Mouse (Mus musculus) embryonic facial prominence, embryonic 10.5 days (tissue): ENCODE data around the gene Retreg1. TPM values are rescaled to one million over a fixed set of nuclear protein-coding genes. Genes with fewer than 3 reads are reported as not detected.

Source experiments
- DNase-seq: peaks from one replicate; pipeline ENCODE4 v3.0.0-alpha.2; 2017; ENCODE audit warnings: low spot score
- H3K27ac ChIP-seq: fragments of 300-500 bp; sonication (generic); replicated peaks from 2 replicates; pipeline ENCODE4 v1.5.1; 2016; ENCODE audit warnings: mild to moderate bottlenecking
- H3K27me3 ChIP-seq: fragments of 300-500 bp; sonication (generic); replicated peaks from 2 replicates; pipeline ENCODE4 v1.6.1; 2016; ENCODE audit warnings: low read depth, mild to moderate bottlenecking; ENCODE audit not compliant: poor library complexity, severe bottlenecking
- H3K36me3 ChIP-seq: fragments of 300-500 bp; sonication (generic); replicated peaks from 2 replicates; pipeline ENCODE4 v1.6.1; 2016; ENCODE audit warnings: mild to moderate bottlenecking, moderate library complexity
- H3K4me1 ChIP-seq: fragments of 300-500 bp; sonication (generic); 2 replicates; pipeline ENCODE4 v1.6.1; 2016
- H3K4me3 ChIP-seq: fragments of 300-500 bp; sonication (generic); 2 replicates; pipeline ENCODE4 v1.5.1; 2016; ENCODE audit warnings: mild to moderate bottlenecking, moderate library complexity
- H3K9me3 ChIP-seq: fragments of 300-500 bp; sonication (generic); 2 replicates; pipeline ENCODE4 v1.6.1; 2016; ENCODE audit warnings: mild to moderate bottlenecking
- WGBS: fragments of 180-500 bp; shearing (Covaris S2); methylation state at CpG from one replicate; pipeline ENCODE4 v1.1.7; 2016; 5-methylcytosine and 5-hydroxymethylcytosine counted together
- polyA plus RNA-seq: library from polyadenylated mRNA; unstranded; fragments of >200 nt; fragmentation: Nextera tagmentation; extraction: Ambion mirVana; gene quantifications from 2 replicates; pipeline ENCODE4 v1.2.1, GENCODE M21; 2016

Retreg1 gene
- polyA plus RNA-seq, 1 experiment from 2014 or later, result 2.5 TPM

GRCm38 (mm10) chr15:25842462-25843085 lies 406 bp upstream of the Retreg1 start:
- WGBS, result 9% methylated on average over 16 of the region's 16 CpGs
- Histone ChIP-seq H3K36me3 (no peaks in the 10 kb centered on the region), H3K27ac (peak overlapping the region; percentile 84), H3K4me1 (peaks cover 20% of the 10 kb centered on the region), H3K27me3 (peaks cover 38% of the 10 kb centered on the region), H3K9me3 (peaks cover under 1% of the 10 kb centered on the region; the same call in 1 of the 2 replicates), H3K4me3 (peak overlapping the region; percentile 86)
- peak; percentile 23 for DNase-seq

GRCm38 (mm10) chr15:25844013-25844570 lies 1.1 kb downstream of the Retreg1 start:
- H3K36me3 ChIP-seq, result no peaks in the 10 kb centered on the region
- 10% methylated on average over 11 of the region's 11 CpGs for WGBS
- DNase-seq, result no peak
- no peak overlapping the region for H3K27ac ChIP-seq
- H3K9me3 ChIP-seq, result no peaks in the 10 kb centered on the region
- H3K4me1 ChIP-seq, result peaks cover 20% of the 10 kb centered on the region
- H3K27me3 ChIP-seq, result peaks cover 38% of the 10 kb centered on the region
- H3K4me3 ChIP-seq, result peak overlapping the region; percentile 86

GRCm38 (mm10) chr15:25844771-25845170 lies 1.8 kb downstream of the Retreg1 start:
- Histone ChIP-seq H3K27me3 (peaks cover 38% of the 10 kb centered on the region), H3K4me3 (no peak overlapping the region), H3K27ac (no peak overlapping the region), H3K4me1 (peaks cover 20% of the 10 kb centered on the region), H3K9me3 (peaks cover 4% of the 10 kb centered on the region; the same call in 1 of the 2 replicates), H3K36me3 (no peaks in the 10 kb centered on the region)
- 54% methylated on average over 4 of the region's 4 CpGs for WGBS
- DNase-seq, result no peak

GRCm38 (mm10) chr15:25847576-25848168 lies 4.7 kb downstream of the Retreg1 start:
- H3K36me3 ChIP-seq, result no peaks in the 10 kb centered on the region
- H3K4me3 ChIP-seq, result no peak overlapping the region
- peaks cover 4% of the 10 kb centered on the region; the same call in 1 of the 2 replicates for H3K9me3 ChIP-seq
- H3K27me3 ChIP-seq, result peaks cover 18% of the 10 kb centered on the region
- peaks cover 17% of the 10 kb centered on the region for H3K4me1 ChIP-seq
- DNase-seq, result no peak
- H3K27ac ChIP-seq, result no peak overlapping the region
- WGBS, result 92% methylated on average over 1 of the region's 1 CpGs

- no peak overlapping the region for H3K27ac ChIP-seq
- H3K27me3 ChIP-seq, result no peaks in the 10 kb centered on the region
- no peak for DNase-seq
- H3K4me1 ChIP-seq, result peaks cover 21% of the 10 kb centered on the region
- no peaks in the 10 kb centered on the region for H3K36me3 ChIP-seq
- WGBS, result 66% methylated on average over 11 of the region's 11 CpGs
- peaks cover 4% of the 10 kb centered on the region; the same call in 1 of the 2 replicates for H3K9me3 ChIP-seq
- no peak overlapping the region for H3K4me3 ChIP-seq
Observed at GRCm38 (mm10) chr15:25850552-25850951, 7.6 kb downstream of the Retreg1 start.

- Histone ChIP-seq H3K4me3 (no peak overlapping the region), H3K36me3 (no peaks in the 10 kb centered on the region), H3K27ac (no peak overlapping the region), H3K27me3 (no peaks in the 10 kb centered on the region), H3K4me1 (peaks cover 31% of the 10 kb centered on the region), H3K9me3 (peaks cover 2% of the 10 kb centered on the region; the same call in 1 of the 2 replicates)
- WGBS, result 52% methylated on average over 18 of the region's 18 CpGs
- DNase-seq, result peak; percentile 18
Observed at GRCm38 (mm10) chr15:25854270-25854904, 11.4 kb downstream of the Retreg1 start.

- Histone ChIP-seq H3K27ac (no peak overlapping the region), H3K27me3 (no peaks in the 10 kb centered on the region), H3K4me3 (no peak overlapping the region), H3K36me3 (no peaks in the 10 kb centered on the region), H3K4me1 (peaks cover 29% of the 10 kb centered on the region), H3K9me3 (no peaks in the 10 kb centered on the region)
- 65% methylated on average over 12 of the region's 12 CpGs for WGBS
- DNase-seq, result no peak
Observed at GRCm38 (mm10) chr15:25858611-25859058, 15.7 kb downstream of the Retreg1 start.

GRCm38 (mm10) chr15:25859469-25859868 lies 16.5 kb downstream of the Retreg1 start:
- H3K9me3 ChIP-seq, result no peaks in the 10 kb centered on the region
- H3K4me1 ChIP-seq, result peaks cover 21% of the 10 kb centered on the region
- H3K27me3 ChIP-seq, result no peaks in the 10 kb centered on the region
- no peak overlapping the region for H3K27ac ChIP-seq
- WGBS, result 55% methylated on average over 3 of the region's 3 CpGs
- no peaks in the 10 kb centered on the region for H3K36me3 ChIP-seq
- H3K4me3 ChIP-seq, result no peak overlapping the region
- no peak for DNase-seq

GRCm38 (mm10) chr15:25861900-25862299 lies 18.9 kb downstream of the Retreg1 start:
- H3K4me1 ChIP-seq, result peaks cover 10% of the 10 kb centered on the region
- no peak overlapping the region for H3K4me3 ChIP-seq
- H3K27me3 ChIP-seq, result no peaks in the 10 kb centered on the region
- H3K36me3 ChIP-seq, result no peaks in the 10 kb centered on the region
- no peak for DNase-seq
- H3K27ac ChIP-seq, result no peak overlapping the region
- no peaks in the 10 kb centered on the region for H3K9me3 ChIP-seq
- WGBS, result 90% methylated on average over 7 of the region's 7 CpGs

- Histone ChIP-seq H3K36me3 (no peaks in the 10 kb centered on the region), H3K4me3 (no peak overlapping the region), H3K27me3 (no peaks in the 10 kb centered on the region), H3K27ac (no peak overlapping the region), H3K4me1 (no peaks in the 10 kb centered on the region), H3K9me3 (no peaks in the 10 kb centered on the region)
- WGBS, result 84% methylated on average over 3 of the region's 3 CpGs
- DNase-seq, result no peak
Observed at GRCm38 (mm10) chr15:25865605-25866004, 22.6 kb downstream of the Retreg1 start.

GRCm38 (mm10) chr15:25866106-25866505 lies 23.1 kb downstream of the Retreg1 start:
- Histone ChIP-seq H3K4me3 (no peak overlapping the region), H3K4me1 (no peaks in the 10 kb centered on the region), H3K27ac (no peak overlapping the region), H3K27me3 (no peaks in the 10 kb centered on the region), H3K36me3 (no peaks in the 10 kb centered on the region), H3K9me3 (no peaks in the 10 kb centered on the region)
- 89% methylated on average over 6 of the region's 6 CpGs for WGBS
- DNase-seq, result no peak

- Histone ChIP-seq H3K4me3 (no peak overlapping the region), H3K27me3 (no peaks in the 10 kb centered on the region), H3K27ac (no peak overlapping the region), H3K36me3 (no peaks in the 10 kb centered on the region), H3K4me1 (peaks cover 10% of the 10 kb centered on the region), H3K9me3 (no peaks in the 10 kb centered on the region)
- DNase-seq, result no peak
- 54% methylated on average over 5 of the region's 5 CpGs for WGBS
Observed at GRCm38 (mm10) chr15:25869129-25869528, 26.1 kb downstream of the Retreg1 start.
